Mouse (Mus musculus) urinary bladder, adult 18-20 months (tissue): ENCODE measurements around the gene Grm1.

Experiments
- DNase-seq, 2 experiments: peaks; one replicate each; pipeline ENCODE4 v3.0.0; 2022; ENCODE audit warnings: low spot score in 2 of 2, mixed read lengths in 2 of 2

Gene Grm1

GRCm38 (mm10) chr10:10964490-10965150 is 117.5 kb downstream of the Grm1 start:
- DNase-seq, result no peak

GRCm38 (mm10) chr10:10950557-10950956 is 131.6 kb downstream of the Grm1 start:
- no peak for DNase-seq

GRCm38 (mm10) chr10:10949172-10949571 is 133.0 kb downstream of the Grm1 start:
- DNase-seq, result no peak

GRCm38 (mm10) chr10:10947531-10947930 is 134.6 kb downstream of the Grm1 start:
- DNase-seq, result no peak

DNA sequence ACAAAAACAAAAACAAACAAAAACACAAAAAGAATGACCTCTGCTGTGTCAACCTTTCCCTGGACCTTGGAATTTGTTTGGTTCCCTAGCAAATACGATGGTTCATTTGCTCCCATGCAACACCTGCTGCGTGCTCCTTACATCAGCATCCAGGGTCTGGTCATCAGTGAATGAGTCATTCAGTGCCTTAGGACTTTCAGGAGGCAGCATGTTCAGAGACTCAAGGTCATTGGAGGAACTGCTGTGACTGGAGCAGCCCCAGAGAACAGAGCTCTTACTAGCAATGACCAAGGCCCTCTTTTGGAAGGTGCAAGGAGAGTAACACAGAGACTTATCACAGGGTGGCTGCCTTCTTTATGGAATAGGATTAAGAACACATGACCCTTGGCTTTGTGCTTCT is 138.2 kb downstream of the Grm1 start:
- no peak for DNase-seq

DNA sequence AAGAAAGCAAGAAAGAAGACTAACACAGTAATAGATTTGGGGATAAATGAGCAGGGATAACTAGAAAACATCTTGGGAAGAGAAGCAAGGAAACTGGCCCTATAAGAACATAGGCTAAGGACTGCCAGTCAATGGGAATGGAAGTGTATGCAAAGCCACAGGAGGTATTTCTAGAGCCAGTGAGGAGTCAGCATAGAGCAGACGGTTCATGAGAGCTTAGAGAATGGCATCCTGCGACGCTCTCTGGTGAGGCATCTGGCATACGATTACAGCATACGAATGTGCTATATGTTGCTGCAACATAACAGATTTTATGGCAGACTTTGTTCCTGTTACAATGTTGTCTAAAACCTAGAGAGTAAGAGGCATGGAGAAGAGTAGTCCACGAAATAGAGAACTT is 139.9 kb downstream of the Grm1 start:
- DNase-seq, result no peak

DNA sequence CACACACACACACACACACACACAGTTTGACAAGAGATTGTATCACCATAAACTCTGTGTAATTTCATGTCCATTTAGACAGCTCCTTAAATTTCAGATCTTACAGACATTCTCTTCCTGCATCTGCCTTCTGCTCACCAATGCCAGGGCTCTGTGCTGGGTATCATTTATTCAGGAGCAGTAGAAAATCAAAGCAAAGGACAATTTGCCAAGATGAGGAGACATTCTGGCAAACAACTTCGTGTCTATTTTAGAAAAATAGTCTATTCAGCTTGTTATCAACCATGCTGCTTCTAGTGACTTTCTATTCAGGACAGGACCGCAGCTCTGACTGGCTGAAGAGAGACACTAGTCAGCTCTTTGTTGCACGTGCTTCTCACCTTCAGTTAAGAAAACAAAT is 146.3 kb downstream of the Grm1 start:
- no peak for DNase-seq

- no peak for DNase-seq
Observed at GRCm38 (mm10) chr10:10929672-10930071, 152.5 kb downstream of the Grm1 start.

- DNase-seq, result no peak
Observed at GRCm38 (mm10) chr10:10928798-10929366, 153.3 kb downstream of the Grm1 start.

DNA sequence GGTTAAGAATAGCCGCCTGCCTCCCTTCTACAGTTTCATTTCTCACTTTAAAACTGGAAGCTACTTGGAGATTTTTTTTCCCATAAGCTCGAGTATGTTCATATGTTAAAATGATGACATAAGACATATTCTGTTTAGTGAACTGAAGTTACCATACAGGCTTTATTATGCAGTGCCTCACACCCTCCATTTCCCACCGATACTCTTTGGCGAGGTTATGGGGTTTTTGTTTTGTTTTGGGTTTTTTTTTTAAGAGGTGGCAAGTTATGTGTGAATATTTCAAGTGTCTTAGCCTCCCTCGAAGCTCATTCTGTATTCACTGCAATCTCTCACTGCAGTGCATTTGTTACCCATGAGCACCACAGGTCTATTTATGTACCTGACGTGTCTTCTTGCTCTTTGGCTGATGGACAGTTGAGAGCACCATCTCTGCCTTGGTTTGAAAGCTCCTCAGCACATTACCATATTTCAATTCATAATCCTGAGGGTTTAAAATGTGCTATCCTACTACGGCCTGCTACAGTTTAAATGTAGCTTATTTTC is 164.2 kb downstream of the Grm1 start:
- no peak for DNase-seq

- DNase-seq, result no peak
Observed at GRCm38 (mm10) chr10:10913621-10914020, 168.5 kb downstream of the Grm1 start.

- DNase-seq, result no peak
Observed at GRCm38 (mm10) chr10:10890221-10890620, 191.9 kb downstream of the Grm1 start.

DNA sequence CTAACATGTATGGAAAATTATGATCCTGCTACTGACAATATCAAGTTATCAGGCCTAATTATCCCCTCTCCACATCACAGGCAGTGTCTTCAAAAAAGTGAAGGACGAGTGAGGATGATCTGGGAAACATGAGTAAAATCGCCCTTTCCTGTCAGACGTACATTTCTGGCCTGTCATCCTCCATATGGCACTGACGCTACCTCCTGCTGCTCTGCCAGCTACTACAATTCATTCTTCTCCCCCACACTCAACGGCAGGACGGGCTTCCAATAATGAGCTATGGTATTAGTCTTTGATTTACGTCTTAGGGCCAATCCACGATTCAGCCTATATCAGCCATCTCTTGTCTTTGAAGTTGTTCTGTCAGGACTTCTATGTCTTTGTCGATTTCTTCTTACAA is 193.6 kb downstream of the Grm1 start:
- no peak for DNase-seq

DNA sequence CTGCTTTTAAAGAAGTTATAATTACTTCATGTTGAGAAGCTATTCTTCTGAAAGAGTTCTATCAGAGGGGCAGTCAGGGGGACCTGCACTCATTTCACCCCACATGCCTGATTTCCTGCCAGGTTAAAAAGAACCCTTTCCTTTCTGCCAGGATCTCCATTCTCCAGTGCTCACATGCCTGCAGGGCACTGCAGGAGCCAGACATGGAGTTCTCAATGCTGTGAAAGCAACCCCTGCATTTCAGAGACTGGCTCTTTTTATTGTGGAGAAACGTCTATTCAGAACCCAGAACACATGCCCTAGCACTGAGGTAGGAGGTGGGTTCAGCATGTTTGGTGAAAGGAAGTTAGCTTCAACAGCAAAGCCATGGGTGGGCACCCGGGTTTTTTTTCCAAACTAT is 197.2 kb downstream of the Grm1 start:
- DNase-seq, result no peak

- no peak for DNase-seq
Observed at GRCm38 (mm10) chr10:10872142-10872541, 210.0 kb downstream of the Grm1 start.

GRCm38 (mm10) chr10:10870271-10870670 is 211.9 kb downstream of the Grm1 start:
- DNase-seq, result no peak

DNA sequence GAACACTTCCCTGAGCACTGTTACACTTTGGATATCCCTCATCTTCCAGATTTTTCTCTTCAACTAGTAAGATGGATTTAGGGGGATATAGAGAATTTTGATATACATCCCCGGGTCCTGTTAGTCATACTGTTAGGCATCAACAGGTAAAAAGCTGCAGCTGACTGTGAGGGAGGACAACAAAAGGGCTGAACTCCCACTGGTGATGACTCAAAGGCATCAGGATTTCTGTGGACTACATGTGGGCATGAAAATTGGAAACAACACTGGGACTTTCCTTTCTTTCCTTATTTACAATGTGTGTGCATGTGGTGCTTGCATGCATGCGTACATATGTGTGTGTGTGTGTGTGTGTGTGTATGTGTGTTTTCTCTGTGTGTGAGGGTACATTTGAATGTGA is 215.9 kb downstream of the Grm1 start:
- DNase-seq, result no peak

DNA sequence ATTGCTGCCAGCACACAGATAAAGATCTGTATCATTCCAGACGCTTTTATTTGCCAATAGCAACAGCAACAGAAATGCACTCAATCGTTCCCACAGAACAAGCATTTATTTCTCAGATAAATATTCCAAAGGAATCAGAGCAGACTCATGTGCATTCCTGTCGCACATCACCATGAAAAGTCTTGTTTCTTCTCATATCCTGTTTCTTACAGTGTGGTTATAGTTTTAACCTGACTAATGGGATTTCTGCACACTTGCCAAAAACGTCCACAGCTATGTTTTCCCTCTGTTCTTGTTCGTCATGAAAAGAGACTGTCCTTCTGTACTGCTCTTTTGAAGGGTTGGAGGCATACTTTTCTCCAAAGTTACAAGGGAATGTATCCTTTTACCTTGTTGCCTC is 217.4 kb downstream of the Grm1 start:
- no peak for DNase-seq

GRCm38 (mm10) chr10:10847376-10848286 is 234.5 kb downstream of the Grm1 start:
- DNase-seq, result no peak

GRCm38 (mm10) chr10:10845059-10845685 is 237.0 kb downstream of the Grm1 start:
- DNase-seq, result no peak

GRCm38 (mm10) chr10:10835406-10835805 is 246.8 kb downstream of the Grm1 start:
- DNase-seq, result no peak

DNA sequence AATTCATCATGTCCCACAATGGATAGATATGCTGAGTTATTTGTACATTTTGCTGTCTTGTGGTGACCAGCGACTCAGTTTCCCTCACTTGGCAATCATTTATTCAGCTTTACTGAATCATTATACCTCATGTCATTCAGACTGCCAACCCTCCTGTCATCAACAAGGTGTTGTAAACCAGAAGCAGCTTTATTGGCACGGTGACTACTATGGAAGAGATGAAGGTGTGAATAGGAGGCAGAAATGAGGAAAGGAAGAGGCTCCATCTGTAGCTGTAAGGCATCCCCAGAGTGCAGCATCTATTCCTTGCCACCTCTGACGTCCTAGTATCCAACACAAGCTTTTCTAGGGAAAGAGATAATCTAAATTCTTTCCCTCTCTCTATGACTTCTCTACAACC is 247.3 kb downstream of the Grm1 start:
- DNase-seq, result no peak
